Mouse (Mus musculus) midbrain, embryonic 13.5 days (tissue): ENCODE measurements around the gene Vamp9. TPM values are rescaled to one million over a fixed set of nuclear protein-coding genes. Genes with fewer than 3 reads are reported as not detected.

Experiments used
- ATAC-seq: fragments of 200-750 bp; cut with Nextera tagmentation; 2 replicates; pipeline ENCODE4 v1.8.0; 2017; ENCODE audit warnings: mild to moderate bottlenecking, moderate TSS enrichment, moderate library complexity
- H3K27ac ChIP-seq: fragments of 300-500 bp; sonication (generic); 2 replicates; pipeline ENCODE4 v1.5.1; 2015; ENCODE audit warnings: inconsistent platforms, mild to moderate bottlenecking, moderate library complexity
- H3K27me3 ChIP-seq: fragments of 300-500 bp; sonication (generic); 2 replicates; pipeline ENCODE4 v1.6.1; 2015; ENCODE audit warnings: mild to moderate bottlenecking, inconsistent platforms
- H3K36me3 ChIP-seq: fragments of 300-500 bp; sonication (generic); 2 replicates; pipeline ENCODE4 v1.6.1; 2015; ENCODE audit warnings: mild to moderate bottlenecking, inconsistent platforms
- H3K4me1 ChIP-seq: fragments of 300-500 bp; sonication (generic); replicated peaks from 2 replicates; pipeline ENCODE4 v1.6.1; 2015; ENCODE audit warnings: inconsistent platforms
- H3K4me2 ChIP-seq: fragments of 300-500 bp; sonication (generic); replicated peaks from 2 replicates; pipeline ENCODE4 v1.6.1; 2015; ENCODE audit warnings: moderate library complexity, mild to moderate bottlenecking, inconsistent platforms
- H3K4me3 ChIP-seq: fragments of 300-500 bp; sonication (generic); replicated peaks from 2 replicates; pipeline ENCODE4 v1.5.1; 2015; ENCODE audit warnings: mild to moderate bottlenecking, inconsistent platforms
- H3K9ac ChIP-seq: fragments of 300-500 bp; sonication (generic); replicated peaks from 2 replicates; pipeline ENCODE4 v1.6.1; 2015; ENCODE audit warnings: mild to moderate bottlenecking, inconsistent platforms
- H3K9me3 ChIP-seq: fragments of 300-500 bp; sonication (generic); 2 replicates; pipeline ENCODE4 v1.6.1; 2016; ENCODE audit warnings: mild to moderate bottlenecking, inconsistent platforms
- WGBS: fragments of 180-500 bp; shearing (Covaris S2); methylation state at CpG from one replicate; pipeline ENCODE4 v1.1.7; 2015; 5-methylcytosine and 5-hydroxymethylcytosine counted together
- polyA plus RNA-seq: library from polyadenylated mRNA; unstranded; fragments of >200 nt; fragmentation: Nextera tagmentation; extraction: Ambion mirVana; gene quantifications from 2 replicates; pipeline ENCODE4 v1.2.1, GENCODE M21; 2015

Vamp9 gene
- polyA plus RNA-seq, 1 experiment from 2014 or later, result 0.86 TPM

- H3K27me3 ChIP-seq, result no peaks in the 10 kb centered on the region
- H3K9ac ChIP-seq, result no peak overlapping the region
- H3K4me3 ChIP-seq, result no peak overlapping the region
- WGBS, result 84% methylated on average over 3 of the region's 3 CpGs
- H3K36me3 ChIP-seq, result no peaks in the 10 kb centered on the region
- no peak overlapping the region for H3K4me2 ChIP-seq
- ATAC-seq, result no peak
- H3K27ac ChIP-seq, result no peak overlapping the region
- no peaks in the 10 kb centered on the region; the same call in 1 of the 2 replicates for H3K9me3 ChIP-seq
- H3K4me1 ChIP-seq, result no peaks in the 10 kb centered on the region
Measured at GRCm38 (mm10) chr5:99994166-99994565, 88.1 kb downstream of the Vamp9 start.

GRCm38 (mm10) chr5:99994680-99995079 lies 88.6 kb downstream of the Vamp9 start:
- no peak overlapping the region for H3K9ac ChIP-seq
- no peaks in the 10 kb centered on the region for H3K4me1 ChIP-seq
- H3K27ac ChIP-seq, result no peak overlapping the region
- 95% methylated on average over 3 of the region's 3 CpGs for whole genome bisulfite sequencing
- no peak overlapping the region for H3K4me2 ChIP-seq
- no peaks in the 10 kb centered on the region for H3K36me3 ChIP-seq
- H3K27me3 ChIP-seq, result no peaks in the 10 kb centered on the region
- no peak for ATAC-seq
- H3K4me3 ChIP-seq, result no peak overlapping the region
- H3K9me3 ChIP-seq, result no peaks in the 10 kb centered on the region; the same call in 1 of the 2 replicates

GRCm38 (mm10) chr5:100000048-100000447 lies 94.0 kb downstream of the Vamp9 start:
- Histone ChIP-seq H3K4me1 (no peaks in the 10 kb centered on the region), H3K4me3 (no peak overlapping the region), H3K36me3 (no peaks in the 10 kb centered on the region), H3K4me2 (no peak overlapping the region), H3K9ac (no peak overlapping the region), H3K27ac (no peak overlapping the region), H3K27me3 (no peaks in the 10 kb centered on the region), H3K9me3 (no peaks in the 10 kb centered on the region; the same call in 1 of the 2 replicates)
- WGBS, result 82% methylated on average over 7 of the region's 7 CpGs
- ATAC-seq, result no peak

- H3K4me1 ChIP-seq, result no peaks in the 10 kb centered on the region
- no peaks in the 10 kb centered on the region; the same call in 1 of the 2 replicates for H3K9me3 ChIP-seq
- WGBS, result 53% methylated on average over 8 of the region's 8 CpGs
- no peak overlapping the region for H3K27ac ChIP-seq
- H3K9ac ChIP-seq, result no peak overlapping the region
- no peaks in the 10 kb centered on the region for H3K36me3 ChIP-seq
- no peaks in the 10 kb centered on the region for H3K27me3 ChIP-seq
- H3K4me2 ChIP-seq, result no peak overlapping the region
- H3K4me3 ChIP-seq, result no peak overlapping the region
- no peak for ATAC-seq
Measured at GRCm38 (mm10) chr5:100000500-100000899, 94.4 kb downstream of the Vamp9 start.

Other genes starting within 250 kb of the Vamp9 start
- gene Rasgef1b, start 177.2 kb upstream of the Vamp9 start, polyA plus RNA-seq, result 61.3 and 69.2 TPM in 2 replicates
- gene Hnrnpd, start 72.7 kb downstream of the Vamp9 start, polyA plus RNA-seq, result 135 and 217 TPM in 2 replicates
- gene 4930524J08Rik, start 72.8 kb downstream of the Vamp9 start, polyA plus RNA-seq, result 3.4 and 4.0 TPM in 2 replicates
- 270 and 276 TPM in 2 replicates for gene Hnrnpdl, start 133.4 kb downstream of the Vamp9 start, polyA plus RNA-seq
- 39.4 and 40.5 TPM in 2 replicates for gene Enoph1, start 133.7 kb downstream of the Vamp9 start, polyA plus RNA-seq